Mouse (Mus musculus) forebrain, embryonic 13.5 days (tissue): Measurements from ENCODE around the gene Bicc1. TPM values are rescaled to one million over a fixed set of nuclear protein-coding genes. Genes with fewer than 3 reads are reported as not detected.
"Not testable (repeated sequence)": the region's sequence is repeated elsewhere in the genome, so short reads cannot be mapped to it uniquely, and the experiment has no call there.

Experiments
- ATAC-seq: fragments of 200-750 bp; cut with Nextera tagmentation; 2 replicates; pipeline ENCODE4 v1.8.0; 2017
- H3K27ac ChIP-seq: fragments of 300-500 bp; sonication (generic); 2 replicates; pipeline ENCODE4 v1.5.1; 2015; ENCODE audit warnings: inconsistent platforms, mild to moderate bottlenecking, moderate library complexity
- H3K27me3 ChIP-seq: fragments of 300-500 bp; sonication (generic); 2 replicates; pipeline ENCODE4 v1.6.1; 2015; ENCODE audit warnings: mild to moderate bottlenecking, inconsistent platforms
- H3K36me3 ChIP-seq: fragments of 300-500 bp; sonication (generic); 2 replicates; pipeline ENCODE4 v1.6.1; 2015; ENCODE audit warnings: mild to moderate bottlenecking, inconsistent platforms; ENCODE audit not compliant: poor library complexity, severe bottlenecking
- H3K4me1 ChIP-seq: fragments of 300-500 bp; sonication (generic); 2 replicates; pipeline ENCODE4 v1.6.1; 2015; ENCODE audit warnings: inconsistent platforms
- H3K4me2 ChIP-seq: fragments of 300-500 bp; sonication (generic); 2 replicates; pipeline ENCODE4 v1.6.1; 2015; ENCODE audit warnings: inconsistent platforms, mild to moderate bottlenecking, moderate library complexity
- H3K4me3 ChIP-seq: fragments of 300-500 bp; sonication (generic); 2 replicates; pipeline ENCODE4 v1.5.1; 2015; ENCODE audit warnings: mild to moderate bottlenecking, inconsistent platforms
- H3K9ac ChIP-seq: fragments of 300-500 bp; sonication (generic); 2 replicates; pipeline ENCODE4 v1.6.1; 2015; ENCODE audit warnings: mild to moderate bottlenecking, inconsistent platforms
- H3K9me3 ChIP-seq: fragments of 300-500 bp; sonication (generic); replicated peaks from 2 replicates; pipeline ENCODE4 v1.6.1; 2016; ENCODE audit warnings: inconsistent platforms
- WGBS: fragments of 180-500 bp; shearing (Covaris S2); methylation state at CpG from one replicate; pipeline ENCODE4 v1.1.7; 2015; 5-methylcytosine and 5-hydroxymethylcytosine counted together
- polyA plus RNA-seq: library from polyadenylated mRNA; unstranded; fragments of >200 nt; fragmentation: Nextera tagmentation; extraction: Ambion mirVana; gene quantifications from 2 replicates; pipeline ENCODE4 v1.2.1, GENCODE M21; 2015

Gene Bicc1
- polyA plus RNA-seq, 1 experiment from 2014 or later: 2.2 TPM

GRCm38 (mm10) chr10:70971156-70971555 is 188.3 kb downstream of the Bicc1 start:
- H3K27me3 ChIP-seq: no peaks in the 10 kb centered on the region
- H3K9ac ChIP-seq: no peak overlapping the region
- H3K4me2 ChIP-seq: no peak overlapping the region
- no peaks in the 10 kb centered on the region for H3K9me3 ChIP-seq
- H3K36me3 ChIP-seq: no peaks in the 10 kb centered on the region
- no peak overlapping the region for H3K27ac ChIP-seq
- no peaks in the 10 kb centered on the region for H3K4me1 ChIP-seq
- ATAC-seq: no peak
- H3K4me3 ChIP-seq: no peak overlapping the region
- WGBS: 92% methylated on average over 11 of the region's 11 CpGs

- Histone ChIP-seq H3K4me1 (no peaks in the 10 kb centered on the region), H3K27me3 (no peaks in the 10 kb centered on the region), H3K9me3 (no peaks in the 10 kb centered on the region), H3K36me3 (no peaks in the 10 kb centered on the region), H3K4me2 (no peak overlapping the region), H3K27ac (no peak overlapping the region), H3K4me3 (no peak overlapping the region), H3K9ac (no peak overlapping the region)
- ATAC-seq: no peak
- WGBS: 84% methylated on average over 13 of the region's 13 CpGs
Measured at GRCm38 (mm10) chr10:70968848-70969683, 190.4 kb downstream of the Bicc1 start.

GRCm38 (mm10) chr10:70966642-70967345 is 192.7 kb downstream of the Bicc1 start:
- 81% methylated on average over 16 of the region's 16 CpGs for WGBS
- no peak overlapping the region for H3K27ac ChIP-seq
- no peaks in the 10 kb centered on the region for H3K4me1 ChIP-seq
- H3K9me3 ChIP-seq: no peaks in the 10 kb centered on the region
- H3K4me2 ChIP-seq: no peak overlapping the region
- no peaks in the 10 kb centered on the region for H3K27me3 ChIP-seq
- no peak overlapping the region for H3K9ac ChIP-seq
- H3K36me3 ChIP-seq: no peaks in the 10 kb centered on the region
- no peak for ATAC-seq
- H3K4me3 ChIP-seq: no peak overlapping the region

GRCm38 (mm10) chr10:70964706-70965105 is 194.8 kb downstream of the Bicc1 start:
- Histone ChIP-seq H3K4me3 (no peak overlapping the region), H3K27me3 (no peaks in the 10 kb centered on the region), H3K4me1 (no peaks in the 10 kb centered on the region), H3K27ac (no peak overlapping the region), H3K9me3 (no peaks in the 10 kb centered on the region), H3K9ac (no peak overlapping the region), H3K36me3 (no peaks in the 10 kb centered on the region), H3K4me2 (no peak overlapping the region)
- WGBS: 34% methylated on average over 8 of the region's 8 CpGs
- ATAC-seq: no peak

- no peak overlapping the region for H3K4me2 ChIP-seq
- ATAC-seq: peak; percentile 50
- H3K4me1 ChIP-seq: no peaks in the 10 kb centered on the region
- no peak overlapping the region for H3K27ac ChIP-seq
- WGBS: 58% methylated on average over 8 of the region's 8 CpGs
- H3K36me3 ChIP-seq: no peaks in the 10 kb centered on the region
- H3K27me3 ChIP-seq: no peaks in the 10 kb centered on the region
- no peak overlapping the region for H3K4me3 ChIP-seq
- H3K9me3 ChIP-seq: no peaks in the 10 kb centered on the region
- no peak overlapping the region for H3K9ac ChIP-seq
Measured at GRCm38 (mm10) chr10:70963599-70964193, 195.8 kb downstream of the Bicc1 start.

- H3K4me3 ChIP-seq: no peak overlapping the region
- H3K9me3 ChIP-seq: no peaks in the 10 kb centered on the region
- no peak for ATAC-seq
- H3K27ac ChIP-seq: no peak overlapping the region
- no peak overlapping the region for H3K9ac ChIP-seq
- H3K4me1 ChIP-seq: no peaks in the 10 kb centered on the region
- H3K27me3 ChIP-seq: no peaks in the 10 kb centered on the region
- H3K4me2 ChIP-seq: no peak overlapping the region
- no peaks in the 10 kb centered on the region for H3K36me3 ChIP-seq
- 85% methylated on average over 8 of the region's 8 CpGs for WGBS
Measured at GRCm38 (mm10) chr10:70961641-70962040, 197.9 kb downstream of the Bicc1 start.

GRCm38 (mm10) chr10:70960396-70960795 is 199.1 kb downstream of the Bicc1 start:
- 94% methylated on average over 6 of the region's 6 CpGs for WGBS
- not testable (repeated sequence) for H3K27ac ChIP-seq, H3K36me3 ChIP-seq, H3K27me3 ChIP-seq, H3K4me3 ChIP-seq, H3K4me1 ChIP-seq, H3K4me2 ChIP-seq, H3K9me3 ChIP-seq, H3K9ac ChIP-seq, ATAC-seq

- Histone ChIP-seq H3K4me3 (no peak overlapping the region), H3K27ac (peak overlapping the region; percentile 82), H3K27me3 (no peaks in the 10 kb centered on the region), H3K4me1 (peaks cover 31% of the 10 kb centered on the region), H3K4me2 (peak overlapping the region; percentile 51; the same call in 1 of the 2 replicates), H3K9ac (no peak overlapping the region), H3K9me3 (no peaks in the 10 kb centered on the region), H3K36me3 (no peaks in the 10 kb centered on the region)
- 69% methylated on average over 5 of the region's 5 CpGs for WGBS
- no peak for ATAC-seq
Measured at GRCm38 (mm10) chr10:70952770-70953147, 206.7 kb downstream of the Bicc1 start.

GRCm38 (mm10) chr10:70952056-70952769 is 207.3 kb downstream of the Bicc1 start:
- no peaks in the 10 kb centered on the region for H3K36me3 ChIP-seq
- 37% methylated on average over 11 of the region's 11 CpGs for WGBS
- H3K27me3 ChIP-seq: no peaks in the 10 kb centered on the region
- peak overlapping the region; percentile 20 for H3K4me3 ChIP-seq
- peak overlapping the region; percentile 52 for H3K9ac ChIP-seq
- ATAC-seq: peak; percentile 84
- peak overlapping the region; percentile 82 for H3K27ac ChIP-seq
- H3K4me2 ChIP-seq: peak overlapping the region; percentile 51
- no peaks in the 10 kb centered on the region for H3K9me3 ChIP-seq
- H3K4me1 ChIP-seq: peaks cover 31% of the 10 kb centered on the region

- no peaks in the 10 kb centered on the region for H3K27me3 ChIP-seq
- peak overlapping the region; percentile 59; the same call in 1 of the 2 replicates for H3K27ac ChIP-seq
- peaks cover 31% of the 10 kb centered on the region for H3K4me1 ChIP-seq
- peak; percentile 22 for ATAC-seq
- H3K9ac ChIP-seq: no peak overlapping the region; the same call in 1 of the 2 replicates
- H3K9me3 ChIP-seq: no peaks in the 10 kb centered on the region
- H3K4me2 ChIP-seq: peak overlapping the region; percentile 54
- peak overlapping the region; percentile 12; the same call in 1 of the 2 replicates for H3K4me3 ChIP-seq
- WGBS: 31% methylated on average over 3 of the region's 3 CpGs
- H3K36me3 ChIP-seq: no peaks in the 10 kb centered on the region
Measured at GRCm38 (mm10) chr10:70950105-70950424, 209.4 kb downstream of the Bicc1 start.

- ATAC-seq: peak; percentile 51
- H3K27ac ChIP-seq: peak overlapping the region; percentile 59
- H3K9me3 ChIP-seq: no peaks in the 10 kb centered on the region
- peak overlapping the region; percentile 54 for H3K4me2 ChIP-seq
- peaks cover 31% of the 10 kb centered on the region for H3K4me1 ChIP-seq
- no peaks in the 10 kb centered on the region for H3K27me3 ChIP-seq
- peak overlapping the region; percentile 12 for H3K4me3 ChIP-seq
- no peaks in the 10 kb centered on the region for H3K36me3 ChIP-seq
- no peak overlapping the region; the same call in 1 of the 2 replicates for H3K9ac ChIP-seq
- 16% methylated on average over 23 of the region's 23 CpGs for WGBS
Measured at GRCm38 (mm10) chr10:70949254-70950104, 210.0 kb downstream of the Bicc1 start.
